Mouse (Mus musculus) gastrocnemius, postnatal 4 days (tissue): ENCODE results near the gene Nostrin. TPM values are rescaled to one million over a fixed set of nuclear protein-coding genes. Genes with fewer than 3 reads are reported as not detected.
A peak's percentile ranks its signal among the peaks of the same experiment; 100 is the strongest.

ENCODE experiments used
- DNase-seq, 2 experiments: peaks; one replicate each; pipeline ENCODE4 v3.0.0; 2021 to 2022; ENCODE audit warnings: low spot score in 2 of 2, mixed read lengths in 2 of 2
- total RNA-seq, 2 experiments: library from RNA; stranded (reverse); gene quantifications; 2 replicates each; pipeline ENCODE4 v1.2.3; 2021

The Nostrin gene
- total RNA-seq, 2 experiments from 2014 or later, result 2.7 to 3.0 TPM

DNA sequence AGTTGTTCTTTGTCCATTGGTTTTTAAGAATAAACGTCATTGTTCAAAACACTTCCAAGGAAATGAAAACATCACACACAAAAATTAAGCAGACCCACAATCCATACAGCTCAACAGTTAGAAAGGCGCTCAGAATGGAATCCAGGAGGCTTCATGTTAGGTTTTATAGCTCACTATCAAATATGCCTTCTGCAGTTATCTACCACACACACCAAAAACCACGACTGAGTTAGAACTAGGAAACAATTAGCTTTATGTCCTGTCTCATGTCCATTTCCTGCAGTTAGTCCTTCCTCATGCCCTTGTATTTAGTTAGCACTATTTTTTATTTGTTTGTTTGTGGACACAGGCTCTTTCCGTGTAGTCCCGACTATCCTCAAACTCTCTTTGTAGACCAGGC lies 55.5 kb downstream of the Nostrin start:
- no peak for DNase-seq

DNA sequence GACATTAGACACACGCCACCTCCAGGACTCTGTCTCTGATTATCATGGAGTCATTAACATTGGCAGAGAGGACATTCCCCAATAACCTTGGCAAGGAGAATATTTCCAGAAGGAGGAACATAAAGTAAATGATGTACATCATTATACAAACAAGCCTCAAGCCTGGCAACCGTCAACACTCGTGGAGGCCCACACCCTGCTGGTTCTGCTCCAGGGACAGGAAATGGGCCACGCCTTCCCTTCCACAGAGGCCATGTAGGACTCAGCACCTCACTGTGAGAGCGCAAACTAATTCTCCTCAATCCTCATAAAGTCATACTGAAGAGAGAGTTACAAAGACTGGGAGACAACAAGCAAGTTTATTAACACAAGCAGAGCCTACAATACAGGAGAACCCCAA lies 58.0 kb downstream of the Nostrin start:
- no peak for DNase-seq

DNA sequence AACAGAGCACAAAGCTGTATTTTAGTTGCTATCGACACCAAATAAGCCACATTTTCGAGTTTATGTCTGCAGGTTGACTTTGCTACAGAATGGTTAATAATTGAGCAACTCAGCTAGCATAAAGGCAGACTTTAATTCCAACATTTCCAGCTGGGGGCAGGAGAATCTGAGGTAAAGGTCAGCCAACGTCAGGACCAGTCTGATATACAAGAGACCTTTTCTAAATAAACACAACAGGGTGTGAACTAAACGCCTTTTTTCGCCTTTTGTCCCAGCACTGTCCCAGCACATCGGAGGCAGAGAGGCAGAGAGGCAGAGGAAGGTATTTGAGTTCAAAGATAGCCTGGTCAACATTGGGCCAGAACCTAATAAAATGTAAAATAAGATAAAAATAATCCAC lies 69.6 kb downstream of the Nostrin start:
- DNase-seq, result no peak

DNA sequence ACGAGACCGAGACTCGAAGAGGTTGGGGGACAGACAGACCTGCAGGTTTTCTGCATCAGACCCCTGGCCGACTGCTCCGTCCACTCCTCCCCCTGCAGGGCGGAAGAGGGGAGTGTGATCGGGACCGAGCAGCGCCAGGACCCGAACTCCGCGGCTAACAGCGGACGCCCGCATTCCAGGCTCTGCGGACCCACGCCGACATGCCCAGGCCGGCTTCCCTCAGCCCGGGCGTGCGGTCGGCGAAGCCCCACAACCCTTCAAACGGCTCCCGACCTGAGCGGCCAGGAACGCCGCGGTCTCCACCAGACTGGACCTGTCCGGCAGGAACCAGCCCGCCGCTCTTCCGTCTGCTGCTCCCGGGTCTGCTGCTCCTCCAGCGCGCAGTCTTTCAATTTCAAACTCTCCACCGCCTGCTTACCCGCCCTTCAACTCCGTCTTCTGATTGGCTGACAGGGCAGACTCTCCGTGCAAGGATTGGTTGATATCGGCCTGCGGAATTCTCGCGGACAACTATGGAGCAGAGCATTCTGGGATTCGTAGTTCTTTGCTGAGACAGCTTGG lies 70.3 kb downstream of the Nostrin start, which contains the start of gene Spc25:
Gene Spc25 (minus strand): TSS at position 404 of the 561 bp plus-strand sequence.
- DNase-seq, result peak; percentile 64 to 87

DNA sequence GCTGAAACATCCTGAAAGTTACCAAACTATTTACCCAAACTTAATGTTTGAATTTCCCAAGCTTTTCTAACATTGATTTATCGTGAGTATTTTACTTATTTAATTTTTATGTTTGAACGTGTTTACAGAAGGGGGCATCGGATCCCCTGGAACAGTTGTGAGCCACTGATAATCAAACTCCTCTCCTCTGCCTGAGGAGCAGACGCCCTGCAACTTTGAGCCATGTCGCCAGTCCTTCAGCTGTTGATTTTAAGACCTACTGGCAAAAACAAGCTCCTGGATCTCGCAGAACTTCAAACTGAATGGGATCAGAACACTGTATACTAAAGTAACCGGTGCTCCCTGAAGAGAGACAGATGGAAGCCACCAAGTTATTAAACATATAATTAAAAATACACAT lies 70.9 kb downstream of the Nostrin start:
- no peak for DNase-seq

DNA sequence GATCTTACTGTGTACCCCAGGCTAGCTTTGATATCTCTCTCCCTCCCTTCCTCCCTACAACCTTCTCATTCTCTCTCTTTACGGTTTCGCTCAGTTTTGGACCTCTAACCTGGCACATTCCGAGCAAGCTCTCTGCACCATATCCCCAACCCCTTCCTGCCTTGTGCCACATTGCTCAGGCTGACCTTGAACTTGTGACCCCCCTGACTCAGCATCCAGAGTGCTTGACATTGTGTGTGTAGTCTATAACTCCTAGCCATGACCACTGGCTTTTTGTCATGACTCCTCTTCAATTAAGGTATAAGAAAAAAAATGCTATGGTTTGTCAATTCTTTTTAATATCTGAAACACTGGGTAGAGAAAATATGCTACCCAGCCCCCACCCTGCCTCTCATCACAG lies 74.1 kb downstream of the Nostrin start:
- DNase-seq, result no peak

DNA sequence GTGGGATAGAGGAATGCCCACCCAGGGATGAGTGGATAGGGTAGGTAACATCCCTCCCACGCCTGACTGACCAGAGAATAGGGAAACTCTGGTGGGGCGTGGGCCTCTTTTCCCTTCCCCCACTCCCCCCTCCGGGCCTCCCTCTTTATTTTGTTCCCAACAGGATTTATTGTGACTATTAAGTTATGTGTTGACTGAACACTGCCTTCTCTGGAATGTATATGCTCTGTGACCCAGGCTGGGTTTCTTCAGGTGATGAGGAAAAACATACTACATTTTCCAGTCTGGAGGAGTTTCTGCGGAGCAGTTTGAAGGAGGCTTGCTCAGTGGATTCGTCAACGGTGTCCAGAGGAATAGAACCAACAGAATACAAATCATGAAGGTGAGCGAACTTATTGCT lies 75.2 kb downstream of the Nostrin start, which contains the start of gene G6pc2:
Gene G6pc2 (plus strand): TSS at position 301 of the 400 bp plus-strand sequence.
- DNase-seq, result no peak

DNA sequence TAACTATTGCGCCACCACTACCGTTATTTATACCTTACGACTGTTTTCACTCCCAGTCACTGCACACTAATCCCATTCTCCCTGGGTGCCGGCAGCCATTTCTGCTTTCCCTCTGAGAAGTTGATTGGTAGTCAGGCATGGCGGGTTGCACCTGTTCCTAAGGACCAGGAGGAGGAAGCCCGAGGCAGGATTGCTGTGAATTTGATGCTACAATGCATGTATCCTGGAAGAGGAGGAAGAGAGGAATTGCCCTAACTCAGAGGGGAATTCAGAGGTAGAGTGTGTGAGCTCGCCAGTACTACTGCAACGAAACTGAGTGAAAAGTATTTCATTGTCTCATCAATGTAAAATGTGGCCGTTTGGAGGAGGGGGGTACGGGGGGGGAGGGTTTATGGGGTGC lies 77.1 kb downstream of the Nostrin start:
- DNase-seq, result no peak

DNA sequence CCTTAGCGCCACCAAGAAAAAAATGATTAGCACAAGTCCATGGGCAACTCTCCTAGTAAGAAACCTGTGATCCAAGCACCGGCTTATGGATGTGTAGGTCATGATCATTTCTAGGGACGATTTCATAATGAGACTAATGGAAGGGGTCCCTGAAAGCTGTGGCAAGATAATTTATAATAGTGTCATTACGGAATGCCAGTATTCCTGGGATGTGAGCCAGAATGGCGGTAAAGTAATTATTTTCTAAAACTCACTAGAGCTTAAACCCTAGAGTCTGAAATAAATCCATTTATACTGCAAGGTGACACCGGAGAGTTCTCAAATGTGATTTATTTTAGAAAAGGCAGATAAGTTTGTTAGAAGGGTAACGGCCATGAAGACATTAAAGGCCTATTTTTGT lies 79.6 kb downstream of the Nostrin start:
- no peak for DNase-seq

DNA sequence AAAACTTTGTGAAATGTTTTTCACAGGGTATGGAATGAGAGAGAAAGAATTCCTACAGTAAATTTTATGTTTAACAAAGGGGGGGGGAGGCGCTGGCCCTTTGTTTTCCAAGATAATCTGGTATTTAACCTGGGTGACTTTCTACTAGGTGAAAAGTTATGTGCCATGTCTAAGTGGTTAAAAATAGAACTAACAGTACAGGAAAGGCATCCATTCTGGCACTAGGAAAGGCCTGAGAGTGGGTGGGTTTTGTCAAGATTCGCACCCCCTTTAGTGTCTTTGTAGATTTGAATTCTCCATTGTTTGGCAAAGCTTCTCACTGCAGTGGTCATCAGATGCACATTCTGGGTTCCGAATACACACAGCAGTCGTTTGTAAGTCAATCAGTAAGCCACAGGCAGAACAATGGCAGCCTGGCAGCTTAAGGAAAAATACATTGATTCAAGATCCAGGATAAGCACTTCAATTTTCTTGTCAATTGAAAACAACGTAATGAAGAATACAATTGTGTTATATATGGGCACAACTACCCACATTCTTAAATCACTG lies 86.3 kb downstream of the Nostrin start:
- DNase-seq, result no peak

DNA sequence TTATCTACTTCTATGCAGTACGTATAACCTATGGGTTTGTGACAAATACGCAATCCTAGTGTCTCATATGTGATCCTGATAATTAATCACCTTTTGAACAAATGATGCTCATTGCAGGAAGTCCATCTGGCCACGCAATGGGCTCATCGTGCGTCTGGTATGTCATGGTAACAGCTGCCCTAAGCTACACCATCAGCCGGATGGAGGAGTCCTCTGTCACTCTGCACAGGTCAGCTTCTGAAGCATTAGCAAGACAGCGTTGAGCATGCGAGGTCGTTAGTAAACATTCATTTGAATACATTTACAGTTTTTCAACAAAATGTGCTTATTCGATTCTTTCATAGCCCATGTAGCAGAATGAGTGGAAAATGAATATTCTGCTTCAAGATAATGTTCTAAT lies 87.2 kb downstream of the Nostrin start:
- DNase-seq, result no peak

DNA sequence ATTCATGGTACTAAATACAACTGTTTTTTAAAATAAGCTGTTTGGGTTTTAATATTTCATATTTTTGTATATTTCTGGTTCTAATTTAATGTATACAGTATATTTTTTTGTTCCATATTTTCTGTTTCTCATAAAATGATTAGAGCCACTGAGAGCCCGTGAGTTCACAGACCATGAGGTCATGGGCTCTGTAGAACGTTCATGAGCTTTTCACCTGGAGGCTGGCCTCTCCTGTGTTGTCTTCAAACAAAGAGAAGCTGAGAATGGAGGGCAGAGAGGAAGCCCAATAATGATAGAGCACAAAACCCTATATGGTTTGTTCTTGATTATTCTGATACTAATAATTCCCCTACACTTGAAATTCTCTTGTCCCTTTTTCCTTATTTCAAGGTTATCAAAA lies 89.1 kb downstream of the Nostrin start:
- DNase-seq, result no peak

DNA sequence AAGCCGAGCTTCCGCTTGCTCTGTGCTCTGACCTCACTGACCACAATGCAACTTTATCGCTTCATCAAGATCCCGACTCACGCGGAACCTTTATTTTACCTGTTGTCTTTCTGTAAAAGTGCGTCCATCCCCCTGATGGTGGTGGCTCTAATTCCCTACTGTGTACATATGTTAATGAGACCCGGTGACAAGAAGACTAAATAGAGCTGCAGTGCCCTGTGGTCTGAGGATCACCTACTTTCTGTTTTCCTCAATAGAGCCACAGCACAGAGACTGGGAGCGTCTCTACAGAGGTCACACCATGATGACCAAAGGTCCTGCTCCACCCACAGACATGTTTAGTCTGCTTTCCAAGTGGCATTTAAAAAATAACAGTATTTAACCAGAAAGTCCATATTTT lies 91.3 kb downstream of the Nostrin start:
- DNase-seq, result no peak

DNA sequence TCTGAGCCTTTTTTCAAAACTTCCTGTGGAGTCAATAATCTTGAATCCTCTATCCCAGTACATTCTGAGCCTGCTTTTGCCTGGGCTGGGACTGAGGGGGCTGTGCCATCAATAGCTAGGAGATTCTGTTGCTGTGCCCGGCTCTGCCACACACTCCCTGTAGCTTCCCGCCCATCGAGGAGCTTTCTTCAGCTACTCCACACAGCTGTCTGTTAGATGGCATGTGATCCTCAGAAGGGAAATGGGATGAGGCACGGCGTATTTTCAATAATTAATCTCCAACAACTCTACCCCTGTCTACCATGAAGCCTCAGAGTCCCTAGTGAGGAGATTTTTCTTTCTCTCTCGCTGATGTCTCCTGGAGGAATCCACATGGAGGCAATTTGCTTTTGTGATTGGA lies 93.0 kb downstream of the Nostrin start:
- no peak for DNase-seq

DNA sequence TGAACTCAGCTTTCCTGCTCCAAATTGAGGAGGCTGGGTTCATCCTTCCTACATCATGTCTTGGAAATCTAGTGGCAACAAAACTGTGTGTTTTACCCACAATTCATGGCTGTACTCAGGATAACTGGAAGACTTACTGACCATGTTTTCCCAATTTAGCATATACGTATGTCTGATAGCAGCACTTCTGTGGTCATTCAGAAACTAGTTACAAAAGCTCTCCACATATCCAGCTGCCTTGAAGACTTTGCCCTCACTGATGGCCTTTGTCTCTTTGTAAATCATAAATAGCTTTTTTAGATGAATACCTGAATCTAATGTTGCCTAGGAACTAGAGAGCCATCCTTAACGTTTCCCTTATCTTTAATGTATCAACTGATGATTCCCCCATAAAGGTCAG lies 94.5 kb downstream of the Nostrin start:
- DNase-seq, result no peak

DNA sequence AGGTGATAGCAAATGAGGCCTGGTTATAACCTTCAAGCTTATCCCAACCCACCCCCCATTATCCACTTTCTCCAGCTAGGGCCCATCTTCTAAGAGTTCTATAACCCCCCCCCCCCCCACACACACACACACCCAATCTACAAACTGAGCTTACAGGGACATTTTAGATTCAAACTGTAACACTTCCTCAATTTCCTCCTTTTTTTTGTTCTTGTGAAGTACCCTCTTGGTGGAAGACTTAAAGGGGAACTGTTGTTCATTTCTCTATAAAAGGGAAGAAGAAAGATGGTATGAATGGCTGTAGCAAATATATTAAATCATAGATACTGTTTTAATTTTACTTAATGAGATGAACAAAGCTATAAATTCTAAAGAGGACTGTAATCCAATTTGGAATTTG lies 96.5 kb downstream of the Nostrin start:
- no peak for DNase-seq

DNA sequence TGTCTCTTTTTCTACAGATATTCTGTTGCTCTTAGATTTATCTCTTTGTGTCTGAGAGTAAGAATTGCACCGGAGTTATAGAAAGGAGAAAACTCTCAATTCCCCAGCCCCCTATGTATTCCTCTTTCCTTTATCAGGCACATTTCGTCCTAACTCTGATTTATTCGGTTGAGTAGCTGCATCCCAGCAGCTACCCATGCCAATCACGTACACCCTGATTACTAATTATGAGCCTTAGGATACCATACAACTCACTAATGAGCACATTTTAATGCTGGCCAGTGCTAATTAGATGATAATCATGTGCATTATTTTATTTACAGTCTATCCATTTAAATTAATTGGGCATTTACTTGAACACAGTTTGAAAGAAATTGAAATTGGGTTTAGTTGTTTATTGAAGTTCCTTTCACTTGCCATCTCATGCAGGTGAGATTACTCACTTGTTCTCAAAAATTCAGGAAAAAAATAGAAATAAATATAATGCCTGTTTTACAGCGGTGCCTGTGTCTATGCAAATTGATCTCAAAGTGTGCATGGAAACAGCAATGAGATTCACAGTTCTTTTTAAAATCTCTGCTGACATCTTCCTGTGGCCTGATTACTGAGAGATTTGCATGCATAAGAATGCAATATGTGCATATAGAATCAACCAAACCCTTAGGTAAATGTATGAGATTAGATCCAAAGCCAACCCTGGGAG lies 99.5 kb downstream of the Nostrin start:
- no peak for DNase-seq

Other genes starting within 250 kb of the Nostrin start
- 10 to 100 TPM; 15.3 to 16.9 TPM for gene Spc25, start 70.4 kb downstream of the Nostrin start, total RNA-seq
- not detected for gene G6pc2, start 75.3 kb downstream of the Nostrin start, total RNA-seq
- under 1 TPM in 1 of 2 experiments, not detected in 1; 0.23 TPM for gene Abcb11, start 206.8 kb downstream of the Nostrin start, total RNA-seq
- gene Dhrs9, start 244.6 kb downstream of the Nostrin start, total RNA-seq, result under 1 TPM in 1 of 2 experiments, not detected in 1; 0.05 TPM